Mouse (Mus musculus) thymus, adult 2 months (tissue): ENCODE results near the gene D930007J09Rik. TPM values are rescaled to one million over a fixed set of nuclear protein-coding genes. Genes with fewer than 3 reads are reported as not detected.

Experiments
- DNase-seq: peaks from one replicate; pipeline ENCODE4 v3.0.0; 2021
- H3K27ac ChIP-seq: fragments of 200-500 bp; 2 replicates; pipeline ENCODE4 v1.5.1; 2012; ENCODE audit warnings: low read length, control low read depth; ENCODE audit not compliant: control insufficient read depth, insufficient read depth
- H3K27me3 ChIP-seq: fragments of 200-500 bp; 2 replicates; pipeline ENCODE4 v1.6.1; 2012; ENCODE audit warnings: mild to moderate bottlenecking, low read length, moderate library complexity, mixed read lengths; ENCODE audit not compliant: control insufficient read depth, insufficient read depth
- H3K36me3 ChIP-seq: fragments of 200-500 bp; 2 replicates; pipeline ENCODE4 v1.6.1; 2012; ENCODE audit warnings: mild to moderate bottlenecking, low read length, moderate library complexity; ENCODE audit not compliant: control insufficient read depth, insufficient read depth
- H3K4me1 ChIP-seq: fragments of 200-500 bp; replicated peaks from 2 replicates; pipeline ENCODE4 v1.6.1; 2012; ENCODE audit warnings: low read length; ENCODE audit not compliant: control insufficient read depth, insufficient read depth
- H3K4me3 ChIP-seq: fragments of 200-500 bp; 2 replicates; pipeline ENCODE4 v1.5.1; 2012; ENCODE audit warnings: mild to moderate bottlenecking, low read length, control low read depth, moderate library complexity; ENCODE audit not compliant: control insufficient read depth, insufficient read depth
- CTCF ChIP-seq: fragments of 200-500 bp; IDR thresholded peaks from 2 replicates; pipeline ENCODE4 v1.5.1; 2012; ENCODE audit warnings: mild to moderate bottlenecking, control low read depth, low read length, moderate library complexity, borderline replicate concordance; ENCODE audit not compliant: control insufficient read depth, poor library complexity, insufficient read depth; ENCODE audit errors: extremely low read depth
- POLR2A ChIP-seq: fragments of 200-500 bp; IDR thresholded peaks from 2 replicates; pipeline ENCODE4 v1.6.1; 2012; ENCODE audit warnings: mild to moderate bottlenecking, low read length, control low read depth, moderate library complexity; ENCODE audit not compliant: control insufficient read depth, poor library complexity, insufficient read depth; ENCODE audit errors: extremely low read depth
- WGBS: fragments of 180-500 bp; shearing (Covaris S2); methylation state at CpG from one replicate; pipeline ENCODE4 v1.1.7; 2018; 5-methylcytosine and 5-hydroxymethylcytosine counted together
- polyA plus RNA-seq: library from polyadenylated mRNA; depleted of rRNA; stranded (reverse); fragments of >200 nt; gene quantifications from 2 replicates; pipeline ENCODE4 v1.2.3, GENCODE M21; 2012

The D930007J09Rik gene
- polyA plus RNA-seq, 1 experiment = not detected

GRCm38 (mm10) chr13:32801693-32802221 is 892 bp downstream of the D930007J09Rik start, which contains the start of gene Wrnip1:
Gene Wrnip1 (plus strand): TSS chr13:32802038.
- peak; percentile 94 for DNase-seq
- under 1% methylated on average over 51 of the region's 51 CpGs for whole genome bisulfite sequencing
- H3K27ac ChIP-seq = no peak within 1 kb of the TSS
- peak within 1 kb of the TSS; percentile 66 for H3K4me3 ChIP-seq
- no peaks in the 10 kb centered on the region for H3K27me3 ChIP-seq
- peaks cover 7% of the 10 kb centered on the region for H3K4me1 ChIP-seq
- peaks cover 6% of the 10 kb centered on the region for H3K36me3 ChIP-seq
- TF ChIP-seq POLR2A = peak; percentile 68
- TF ChIP-seq CTCF = 0 out of 2 replicates have a peak, but pooled peaks have one; percentile 11

- Histone ChIP-seq H3K27ac (no peak overlapping the region), H3K36me3 (no peaks in the 10 kb centered on the region), H3K27me3 (no peaks in the 10 kb centered on the region), H3K4me3 (no peak overlapping the region), H3K4me1 (peaks cover 7% of the 10 kb centered on the region)
- no peak for TF ChIP-seq POLR2A
- TF ChIP-seq CTCF = no peak
- DNase-seq = peak; percentile 41
Observed at GRCm38 (mm10) chr13:32800859-32801258, 1.8 kb downstream of the D930007J09Rik start.

GRCm38 (mm10) chr13:32799131-32799530 is 3.5 kb downstream of the D930007J09Rik start:
- no peaks in the 10 kb centered on the region for H3K27me3 ChIP-seq
- 68% methylated on average over 2 of the region's 2 CpGs for WGBS
- no peaks in the 10 kb centered on the region for H3K36me3 ChIP-seq
- H3K4me1 ChIP-seq = peaks cover 7% of the 10 kb centered on the region
- H3K27ac ChIP-seq = no peak overlapping the region
- no peak for TF ChIP-seq POLR2A
- TF ChIP-seq CTCF = no peak
- DNase-seq = no peak
- no peak overlapping the region for H3K4me3 ChIP-seq

GRCm38 (mm10) chr13:32797085-32797484 is 5.6 kb downstream of the D930007J09Rik start:
- H3K27ac ChIP-seq = no peak overlapping the region
- no peaks in the 10 kb centered on the region for H3K27me3 ChIP-seq
- no peaks in the 10 kb centered on the region for H3K36me3 ChIP-seq
- TF ChIP-seq CTCF (no peak), POLR2A (no peak)
- DNase-seq = no peak
- H3K4me1 ChIP-seq = no peaks in the 10 kb centered on the region
- no peak overlapping the region for H3K4me3 ChIP-seq
- 94% methylated on average over 1 of the region's 1 CpGs for WGBS

GRCm38 (mm10) chr13:32795166-32795565 is 7.5 kb downstream of the D930007J09Rik start:
- Histone ChIP-seq H3K36me3 (no peaks in the 10 kb centered on the region), H3K27ac (no peak overlapping the region), H3K4me3 (no peak overlapping the region), H3K27me3 (no peaks in the 10 kb centered on the region), H3K4me1 (no peaks in the 10 kb centered on the region)
- no peak for DNase-seq
- TF ChIP-seq POLR2A (no peak), CTCF (no peak)
- WGBS = 86% methylated on average over 5 of the region's 5 CpGs

- no peak for DNase-seq
- Histone ChIP-seq H3K36me3 (no peaks in the 10 kb centered on the region), H3K27ac (no peak overlapping the region), H3K27me3 (no peaks in the 10 kb centered on the region), H3K4me1 (no peaks in the 10 kb centered on the region), H3K4me3 (no peak overlapping the region)
- TF ChIP-seq POLR2A (no peak), CTCF (no peak)
- WGBS = 94% methylated on average over 2 of the region's 2 CpGs
Observed at GRCm38 (mm10) chr13:32794619-32795018, 8.0 kb downstream of the D930007J09Rik start.

- H3K36me3 ChIP-seq = no peaks in the 10 kb centered on the region
- H3K27ac ChIP-seq = no peak overlapping the region
- 74% methylated on average over 4 of the region's 4 CpGs for WGBS
- no peaks in the 10 kb centered on the region for H3K4me1 ChIP-seq
- no peak overlapping the region for H3K4me3 ChIP-seq
- TF ChIP-seq CTCF (no peak), POLR2A (no peak)
- no peaks in the 10 kb centered on the region for H3K27me3 ChIP-seq
- DNase-seq = no peak
Observed at GRCm38 (mm10) chr13:32789781-32790180, 12.9 kb downstream of the D930007J09Rik start.

- Histone ChIP-seq H3K27ac (no peak overlapping the region), H3K27me3 (no peaks in the 10 kb centered on the region), H3K36me3 (no peaks in the 10 kb centered on the region), H3K4me3 (no peak overlapping the region), H3K4me1 (no peaks in the 10 kb centered on the region)
- TF ChIP-seq POLR2A = no peak
- TF ChIP-seq CTCF = no peak
- WGBS = 89% methylated on average over 2 of the region's 2 CpGs
- no peak for DNase-seq
Observed at GRCm38 (mm10) chr13:32787584-32787983, 15.1 kb downstream of the D930007J09Rik start.
